Mouse (Mus musculus) G1E-ER4 (cell line): Measurements from ENCODE around the gene Hsd17b11. TPM values are rescaled to one million over a fixed set of nuclear protein-coding genes. Genes with fewer than 3 reads are reported as not detected.

Source experiments
- GATA1 ChIP-seq: IDR thresholded peaks from one replicate; pipeline ENCODE4 v1.8.0; 2012; ENCODE audit warnings: low read length, inconsistent platforms
- polyA plus RNA-seq: library from polyadenylated mRNA; stranded (reverse); fragments of >175 nt; gene quantifications from 2 replicates; pipeline ENCODE4 v1.2.3, GENCODE M21; 2012

Hsd17b11 gene
- polyA plus RNA-seq, 1 experiment, result 0.67 TPM

DNA sequence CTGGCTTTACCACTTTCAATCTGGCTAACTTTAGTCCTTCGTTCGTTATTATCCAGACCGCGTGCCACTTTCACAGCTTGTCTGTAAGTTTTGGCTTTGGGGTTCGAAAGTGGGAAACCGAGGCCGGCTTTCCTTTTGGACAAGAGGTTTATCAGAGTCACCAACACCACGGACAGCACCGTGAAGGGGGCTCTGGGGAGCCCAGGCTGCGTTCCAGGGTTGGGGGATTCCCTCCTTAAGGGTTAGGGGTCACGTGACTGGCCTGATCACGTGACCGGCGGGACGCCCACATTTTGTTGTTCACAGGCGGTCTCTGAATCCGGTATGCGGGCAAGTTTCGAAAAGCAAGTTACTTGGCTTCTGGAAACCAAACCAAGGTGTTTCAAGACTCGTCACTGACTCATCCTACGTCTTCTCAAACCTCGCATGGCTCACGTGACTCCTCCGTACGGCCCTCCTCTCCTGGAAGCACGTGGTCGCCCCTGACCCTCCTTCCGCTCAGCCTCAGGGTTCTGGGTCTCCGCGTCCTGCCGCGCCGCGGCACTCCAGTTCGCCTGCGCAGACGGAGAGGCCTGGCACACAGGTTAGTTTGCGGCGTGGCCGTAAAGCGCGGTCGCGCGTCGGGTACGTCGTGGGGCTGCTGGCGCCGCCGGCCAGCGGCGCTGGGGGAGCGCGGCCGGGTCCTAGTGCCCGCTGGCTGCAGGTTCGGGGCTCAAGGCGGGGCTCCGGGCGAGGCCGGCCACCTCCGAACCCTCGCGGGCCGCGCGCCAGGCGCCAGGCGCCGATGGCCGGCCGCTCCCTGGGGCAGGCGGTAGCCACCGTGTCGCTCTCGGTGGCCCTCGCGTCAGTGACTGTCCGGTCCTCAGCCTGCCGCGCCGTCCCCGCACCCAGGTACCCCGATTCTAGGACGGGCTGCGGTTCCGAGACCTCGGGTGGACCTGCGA lies 24.8 kb upstream of the Hsd17b11 start, which contains the start of gene Nudt9:
Gene Nudt9, plus strand, starts transcription at position 51 of the 944 bp plus-strand sequence.
- no peak for TF ChIP-seq GATA1

DNA sequence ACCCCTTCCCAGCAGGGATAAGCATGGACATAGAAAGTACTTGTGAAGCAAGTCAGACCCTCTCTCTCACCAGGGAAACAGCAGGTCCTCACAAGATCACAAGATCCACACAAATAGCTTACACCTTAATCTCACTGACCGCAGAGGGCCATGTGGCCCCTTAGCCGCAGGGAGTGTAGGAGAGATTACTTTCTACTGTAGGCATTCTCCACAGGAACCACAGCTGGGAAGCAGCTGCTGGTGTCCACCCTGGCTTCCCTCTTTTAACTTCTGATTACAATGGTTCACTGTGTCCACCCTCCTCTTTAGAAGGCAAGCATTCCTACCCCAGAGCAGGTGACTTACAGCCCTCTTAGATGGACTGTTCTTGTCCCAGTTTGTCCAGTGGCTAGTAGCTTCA lies 22.0 kb upstream of the Hsd17b11 start:
- TF ChIP-seq GATA1, result no peak

DNA sequence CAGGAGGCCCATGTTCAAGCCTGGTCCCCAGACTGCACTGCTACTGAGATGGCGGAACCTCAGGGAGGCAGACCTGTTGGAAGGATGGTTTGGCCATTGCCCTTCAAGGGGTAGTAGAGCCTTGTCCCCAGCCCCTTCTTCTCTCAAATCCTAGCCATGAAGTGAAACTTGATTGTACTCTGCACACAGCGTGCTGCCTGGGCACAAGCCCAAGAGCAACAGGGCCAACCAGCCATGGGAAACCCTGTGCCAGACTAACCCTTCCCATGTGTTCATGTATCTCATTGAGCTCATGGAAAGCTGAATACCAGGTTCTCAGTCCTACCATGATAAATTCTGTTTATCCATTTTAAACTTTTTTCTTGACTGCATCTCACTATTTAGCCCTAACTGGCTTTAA lies 21.2 kb upstream of the Hsd17b11 start:
- TF ChIP-seq GATA1, result no peak

DNA sequence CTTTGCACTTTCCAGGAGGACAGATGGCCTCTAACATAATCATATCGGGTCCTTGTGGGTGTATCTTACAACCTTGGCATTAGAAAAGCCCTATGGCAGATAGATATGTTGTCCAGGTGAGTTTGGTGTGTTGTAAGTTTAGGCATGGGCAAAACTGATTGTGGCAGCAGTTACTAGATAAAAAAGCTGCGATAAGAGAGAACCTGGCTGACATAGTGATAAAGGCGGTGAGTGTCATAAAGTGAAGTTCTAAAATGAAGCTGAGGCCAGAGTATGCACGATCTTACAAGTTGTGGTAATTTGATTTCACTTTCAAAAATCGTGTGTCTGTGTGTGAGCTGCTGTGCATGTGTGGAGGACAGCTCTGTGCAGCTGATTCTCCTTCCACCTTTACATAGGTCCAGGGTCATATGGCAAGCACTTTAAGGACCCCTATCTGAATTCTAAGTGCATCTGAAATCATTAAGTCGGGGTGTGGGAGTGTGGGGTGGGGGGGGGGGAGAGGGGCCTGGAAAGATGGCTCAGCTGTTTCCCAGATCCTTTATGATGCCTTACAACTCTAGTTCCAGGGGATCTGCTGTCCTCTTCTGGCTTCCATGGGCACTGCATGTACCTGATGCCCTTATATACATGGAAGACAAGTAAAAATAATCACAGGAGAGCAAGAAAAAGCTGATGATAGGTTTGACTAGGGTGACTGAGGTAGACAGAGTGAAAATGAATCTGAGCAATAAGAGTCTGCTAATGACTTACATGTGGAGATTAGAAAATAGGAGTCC lies 17.6 kb upstream of the Hsd17b11 start:
- TF ChIP-seq GATA1, result no peak

DNA sequence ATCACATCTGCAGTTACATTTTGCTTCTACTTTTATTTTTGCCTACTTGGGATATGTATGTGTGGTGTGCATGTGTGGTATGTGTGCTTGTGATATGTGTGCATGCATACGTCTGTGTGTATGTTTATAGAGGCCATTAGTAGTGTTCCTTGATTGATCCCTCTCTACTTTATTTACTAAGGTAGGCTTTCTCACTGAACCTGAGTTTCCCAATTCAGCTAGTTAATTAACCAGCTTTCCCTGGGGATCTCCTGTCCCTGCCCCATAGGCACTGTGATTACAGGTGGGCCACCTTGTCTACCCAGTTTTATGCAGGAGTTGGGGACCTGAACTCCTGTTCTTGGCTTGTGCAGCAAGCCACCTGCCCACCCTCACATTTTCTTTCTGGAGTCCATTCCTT lies 15.0 kb upstream of the Hsd17b11 start:
- no peak for TF ChIP-seq GATA1

DNA sequence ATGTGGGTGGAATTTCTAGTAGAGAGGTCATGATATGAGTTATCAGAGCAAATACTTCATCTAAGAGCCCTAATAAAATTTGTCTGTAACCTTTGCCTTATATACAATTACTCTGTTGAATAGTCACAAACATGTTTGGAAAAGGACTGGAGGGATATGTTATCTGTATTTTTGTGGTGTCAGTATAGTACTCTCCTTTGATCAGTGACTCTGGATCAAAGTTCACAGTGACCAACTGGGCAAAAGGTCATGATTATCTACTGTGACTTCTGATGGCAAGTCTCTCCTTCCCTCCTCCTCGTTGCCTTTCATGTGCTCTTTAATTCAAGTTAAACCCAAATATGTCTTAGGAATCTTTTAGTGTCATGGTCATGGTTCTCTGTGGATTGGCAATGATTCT lies 14.1 kb upstream of the Hsd17b11 start:
- TF ChIP-seq GATA1, result no peak

DNA sequence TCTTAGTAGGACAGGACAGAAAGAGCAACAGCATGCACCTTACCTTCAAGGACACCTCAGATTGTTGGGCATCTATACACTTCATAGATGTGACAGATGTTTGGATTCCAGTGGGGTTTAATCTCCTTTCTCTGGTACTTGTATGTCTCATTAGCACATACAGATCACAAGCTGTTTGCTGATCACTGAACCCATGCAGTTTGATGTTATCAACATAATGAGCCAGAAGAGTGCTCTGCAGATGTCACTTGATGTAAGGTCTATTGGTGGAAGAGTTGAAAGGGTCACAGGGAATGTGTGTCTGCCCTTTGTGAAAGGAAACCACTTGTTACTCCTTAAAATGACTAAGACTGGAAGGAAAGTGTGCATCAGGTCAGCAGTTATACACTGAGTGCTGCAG lies 13.3 kb upstream of the Hsd17b11 start:
- TF ChIP-seq GATA1, result no peak

DNA sequence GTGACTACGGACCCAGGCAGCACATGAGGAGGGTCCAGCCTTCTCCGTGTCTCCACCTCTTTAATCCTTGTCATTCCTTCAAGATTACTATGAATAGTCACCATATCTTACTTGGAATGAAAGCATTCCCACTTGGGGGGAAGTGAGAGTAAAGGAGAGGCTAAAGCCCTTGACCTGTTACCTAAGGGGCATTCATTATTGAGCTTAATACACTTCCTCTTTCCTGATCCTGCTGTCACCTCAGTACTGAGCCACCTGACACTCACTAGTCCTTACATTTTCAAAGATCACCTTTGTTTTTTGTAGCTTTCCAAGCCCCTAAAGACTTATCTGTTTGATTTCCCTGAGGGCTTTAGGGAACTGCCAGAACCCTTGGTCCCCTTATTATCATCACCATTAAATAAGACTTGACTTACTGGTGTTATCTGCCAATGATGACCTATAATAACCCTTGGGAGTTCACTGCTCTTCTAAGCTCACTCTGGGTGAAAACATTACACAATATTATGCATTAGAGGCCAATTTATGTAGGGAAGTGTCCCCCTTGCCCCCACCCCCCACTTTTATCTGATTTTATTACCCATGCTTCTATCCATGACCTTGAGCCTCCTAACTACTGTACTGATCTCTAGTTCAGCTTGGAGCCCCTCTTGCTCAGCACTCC lies 10.8 kb upstream of the Hsd17b11 start:
- TF ChIP-seq GATA1, result no peak

DNA sequence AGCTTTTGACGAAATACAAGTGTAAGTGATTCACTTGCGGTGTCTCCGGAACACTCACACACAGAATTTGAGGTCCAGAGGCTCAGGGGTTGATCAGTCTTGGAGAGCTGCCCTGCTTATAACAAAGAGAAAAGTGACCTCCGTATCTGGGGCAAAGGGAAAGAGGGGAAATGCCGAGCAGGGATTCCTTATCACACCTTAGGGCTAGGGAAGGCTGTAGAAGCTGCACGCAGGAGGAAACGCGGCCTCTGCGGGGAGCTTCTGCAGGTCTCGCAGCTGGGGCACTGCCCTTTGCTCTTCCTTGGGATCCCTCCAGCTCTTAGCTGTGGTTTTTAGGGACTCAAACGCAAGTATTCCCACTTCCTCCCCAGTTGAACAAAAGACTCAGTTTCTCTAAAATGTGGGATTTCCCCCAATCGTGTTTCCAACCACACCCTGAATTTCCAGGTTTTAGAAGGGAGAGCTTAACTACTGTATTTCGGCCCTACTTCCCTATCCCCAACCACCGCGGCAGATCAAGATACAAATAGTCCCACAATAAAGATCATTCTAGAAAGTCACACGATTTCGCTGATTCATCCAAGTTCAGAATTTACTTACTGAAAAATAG lies 3.6 kb upstream of the Hsd17b11 start:
- no peak for TF ChIP-seq GATA1

DNA sequence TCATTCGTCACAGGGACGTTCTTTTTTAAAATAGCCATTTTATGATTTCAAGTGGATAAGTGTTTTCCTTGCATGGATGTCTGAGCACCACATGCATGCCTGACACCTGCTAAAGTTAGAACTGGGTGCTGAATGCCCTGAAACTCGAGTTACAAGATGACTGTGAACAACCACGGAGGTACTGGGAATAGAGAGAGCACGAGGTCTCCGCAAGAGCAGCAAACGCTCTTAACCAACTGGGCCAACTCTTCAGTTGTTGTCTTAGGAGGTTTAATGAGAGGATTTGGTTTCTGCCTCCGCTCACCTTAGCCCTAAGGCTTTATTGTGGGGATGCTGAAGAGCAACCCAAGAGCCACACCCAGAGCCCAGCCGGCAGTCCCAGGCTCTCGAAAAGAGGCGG lies 3.0 kb upstream of the Hsd17b11 start:
- TF ChIP-seq GATA1, result no peak

DNA sequence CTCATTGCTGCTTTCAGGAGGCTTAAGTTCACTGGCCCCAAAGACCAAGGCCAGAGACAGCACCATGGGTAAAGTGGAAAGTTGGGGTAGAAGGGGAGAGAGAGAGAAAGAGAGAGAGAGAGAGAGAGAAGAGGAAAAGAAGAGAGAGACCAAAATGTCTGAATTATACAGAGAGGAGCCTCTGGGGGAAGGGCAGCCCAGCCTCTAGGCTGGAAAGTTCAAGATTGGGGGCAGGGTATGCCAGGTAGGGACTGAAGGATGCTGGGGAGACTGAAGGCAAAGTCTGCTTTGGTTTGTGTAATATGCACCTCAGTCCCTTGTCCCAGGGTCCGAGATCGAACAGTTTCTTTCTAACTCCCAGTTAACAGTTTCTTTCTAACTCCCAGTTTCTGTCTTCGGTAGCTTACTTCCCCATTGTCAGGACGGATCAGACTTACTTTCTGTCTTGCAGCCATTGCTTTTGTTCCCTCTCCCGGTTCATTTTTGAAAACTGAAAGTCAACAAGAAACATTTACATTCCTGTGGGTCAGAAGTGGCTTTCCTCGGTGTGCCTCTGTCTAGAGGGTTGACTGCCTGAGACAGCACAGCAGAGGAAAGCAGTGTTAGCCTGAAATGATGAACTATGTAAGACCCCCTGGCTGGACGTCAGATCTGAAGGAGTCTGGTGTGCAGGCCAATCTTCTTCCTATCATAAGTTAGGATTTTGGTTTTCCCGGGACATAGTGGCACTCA lies 1.7 kb upstream of the Hsd17b11 start:
- no peak for TF ChIP-seq GATA1

DNA sequence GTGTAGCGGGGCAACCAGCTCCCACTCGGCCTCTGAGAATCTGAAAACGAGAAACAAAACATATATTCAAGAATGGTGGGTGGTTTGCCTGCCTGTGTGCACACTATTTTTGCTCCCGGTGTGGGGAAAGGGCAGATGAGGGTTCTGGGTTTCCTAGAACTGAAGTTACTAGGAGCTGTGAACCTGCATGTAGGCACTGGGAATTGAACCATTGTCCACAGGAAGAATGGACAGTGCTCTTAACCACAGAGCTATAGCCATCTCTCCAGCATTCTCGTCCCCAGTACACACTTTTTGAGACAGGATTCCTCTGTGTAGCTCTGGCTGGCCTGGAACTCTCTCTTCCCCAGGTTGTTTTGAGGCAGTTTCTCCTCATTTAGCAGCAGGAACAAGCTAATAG lies 839 bp upstream of the Hsd17b11 start:
- no peak for TF ChIP-seq GATA1

DNA sequence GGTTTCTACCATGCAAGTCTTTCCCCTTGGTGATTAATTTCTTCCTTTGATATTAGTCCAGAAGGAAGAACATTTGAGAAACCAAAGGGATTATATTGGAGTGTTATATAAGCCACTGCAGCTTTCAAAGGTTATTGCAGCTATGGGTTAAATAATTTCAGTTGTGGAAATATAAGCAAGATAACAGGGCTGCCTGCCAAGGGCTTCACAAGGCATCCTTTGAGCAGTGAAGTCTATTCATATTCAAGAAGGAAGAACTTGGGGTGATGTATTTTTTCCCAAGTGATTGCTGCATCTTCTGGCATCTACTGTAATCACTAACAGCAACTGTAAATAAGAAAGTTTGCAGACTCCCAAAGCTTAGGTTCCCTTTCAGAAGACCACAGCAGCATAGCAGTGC lies 10.3 kb downstream of the Hsd17b11 start:
- no peak for TF ChIP-seq GATA1

DNA sequence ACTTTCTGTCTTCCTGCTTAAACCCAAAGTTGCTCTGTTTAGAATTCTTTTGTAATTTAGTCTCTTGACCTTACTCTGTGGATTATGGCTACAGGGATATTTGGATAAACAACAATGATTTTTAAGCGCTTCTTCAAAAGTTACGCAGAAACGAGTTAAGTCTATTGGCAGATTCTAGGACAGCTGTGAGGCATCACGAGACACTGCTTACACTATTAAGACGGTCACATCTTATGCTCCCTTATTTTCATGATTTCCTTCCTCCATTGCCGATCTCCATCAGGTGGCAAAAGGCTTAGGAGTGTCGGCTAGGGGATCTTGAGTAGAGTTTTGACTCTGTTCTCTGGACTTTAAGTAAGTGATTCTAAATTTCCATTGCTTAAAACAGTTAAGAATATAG lies 11.5 kb downstream of the Hsd17b11 start:
- TF ChIP-seq GATA1, result no peak

DNA sequence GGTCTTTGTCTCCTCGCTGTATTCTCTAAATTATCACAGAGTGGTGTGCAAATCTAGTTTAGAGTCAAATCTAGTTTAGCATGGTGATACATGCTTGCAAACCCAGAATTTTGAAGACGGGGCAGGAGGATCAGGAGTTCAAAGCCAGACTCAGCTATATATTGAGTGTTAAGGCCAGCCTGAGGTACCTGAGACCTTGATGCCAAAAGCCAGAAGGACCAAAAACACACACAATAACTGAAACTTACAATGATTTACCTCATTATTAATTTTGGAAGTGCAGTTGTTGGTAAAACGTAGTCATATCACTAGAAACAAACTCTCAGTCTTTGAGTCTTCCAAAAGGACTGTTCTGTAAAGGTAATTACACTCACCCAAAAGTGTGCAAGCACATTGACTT lies 12.3 kb downstream of the Hsd17b11 start:
- no peak for TF ChIP-seq GATA1
